Mouse (Mus musculus): Measurements from ENCODE around the gene Capn7.

- TF ChIP-seq EP300 (IDR thresholded peaks at IDR 0.05; ENCODE audit: insufficient read depth, low read depth, low read length) (no peak), POLR2A (IDR thresholded peaks at IDR 0.05; ENCODE audit: insufficient read depth, low read length) (no peak)
Observed at GRCm38 (mm10) chr14:31401918-31402427, 65.5 kb downstream of the Capn7 start.
